Mouse (Mus musculus): Measurements from ENCODE around the gene Stx1b. TPM values are rescaled to one million over a fixed set of nuclear protein-coding genes. Genes with fewer than 3 reads are reported as not detected.
"Not testable (repeated sequence)": the region's sequence is repeated elsewhere in the genome, so short reads cannot be mapped to it uniquely, and the experiment has no call there.

Gene Stx1b
- polyA plus RNA-seq, 1 experiment from 2014 or later, result 4.9 TPM

GRCm38 (mm10) chr7:127785308-127785707 is 39.0 kb downstream of the Stx1b start, which contains the start of gene Gm49388:
Gene Gm49388 (plus strand): TSS chr7:127785608.
- no peak within 1 kb of the TSS for H3K4me3 ChIP-seq (ENCODE audit: low read depth, low read length)
- WGBS, result 94% methylated on average over 7 of the region's 7 CpGs
- DNase-seq (ENCODE audit: low spot score) (no peak), ATAC-seq (replicated peaks; ENCODE audit: insufficient number of reproducible peaks, low FRiP score, low TSS enrichment, low read depth) (no peak)
- no peaks in the 10 kb centered on the region for H3K9me3 ChIP-seq (replicated peaks; ENCODE audit: control insufficient read depth, low read length)
- H3K27me3 ChIP-seq (ENCODE audit: control insufficient read depth, insufficient read depth, low read length), result no peaks in the 10 kb centered on the region
- no peak within 1 kb of the TSS for H3K4me2 ChIP-seq (ENCODE audit: low read depth, low read length)
- no peak within 1 kb of the TSS for H3K9ac ChIP-seq (replicated peaks; ENCODE audit: low read length)
- H3K36me3 ChIP-seq (replicated peaks; ENCODE audit: control insufficient read depth, insufficient read depth, low read depth, low read length), result peaks cover 28% of the 10 kb centered on the region
- H3K27ac ChIP-seq (replicated peaks; ENCODE audit: low read depth, low read length), result no peak within 1 kb of the TSS
- H3K4me1 ChIP-seq (ENCODE audit: control insufficient read depth, insufficient read depth, low read length), result no peaks in the 10 kb centered on the region

DNA sequence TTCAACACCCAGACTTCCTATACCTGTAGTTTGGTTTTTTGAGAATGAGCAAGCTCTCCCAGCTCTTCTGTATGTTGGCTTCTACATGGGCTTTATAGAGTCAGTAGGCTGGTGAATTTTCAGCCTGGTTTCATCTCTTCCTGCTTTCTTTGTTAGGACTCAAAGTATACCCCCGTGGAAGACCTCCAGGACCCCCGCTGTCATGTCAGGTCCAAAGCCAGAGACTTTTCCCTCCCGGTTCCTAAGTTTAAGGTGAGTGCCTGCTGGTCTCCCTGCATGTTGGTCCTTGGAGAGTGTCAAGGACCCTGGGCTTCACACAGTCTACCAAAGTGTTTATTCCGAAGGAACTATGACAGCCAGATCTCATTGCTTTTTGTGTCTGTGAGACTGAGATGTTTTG is 46.0 kb downstream of the Stx1b start:
- no peak for ATAC-seq (replicated peaks; ENCODE audit: insufficient number of reproducible peaks, low FRiP score, low TSS enrichment, low read depth)
- Histone ChIP-seq H3K27me3 (ENCODE audit: control insufficient read depth, insufficient read depth, low read length) (no peaks in the 10 kb centered on the region), H3K4me3 (ENCODE audit: low read depth, low read length) (peak overlapping the region; percentile 89), H3K36me3 (replicated peaks; ENCODE audit: control insufficient read depth, insufficient read depth, low read depth, low read length) (no peaks in the 10 kb centered on the region; the same call in none of the 2 replicates), H3K27ac (replicated peaks; ENCODE audit: low read depth, low read length) (no peak overlapping the region), H3K9ac (replicated peaks; ENCODE audit: low read length) (peak overlapping the region; percentile 85), H3K4me1 (ENCODE audit: control insufficient read depth, insufficient read depth, low read length) (no peaks in the 10 kb centered on the region), H3K4me2 (ENCODE audit: low read depth, low read length) (peak overlapping the region; percentile 69), H3K9me3 (replicated peaks; ENCODE audit: control insufficient read depth, low read length) (no peaks in the 10 kb centered on the region)
- 87% methylated on average over 4 of the region's 4 CpGs for WGBS
- no peak for DNase-seq (ENCODE audit: low spot score)

- WGBS, result 3% methylated on average over 49 of the region's 66 CpGs
- H3K36me3 ChIP-seq (replicated peaks; ENCODE audit: control insufficient read depth, insufficient read depth, low read depth, low read length), result no peaks in the 10 kb centered on the region; the same call in none of the 2 replicates
- peak overlapping the region; percentile 85 for H3K9ac ChIP-seq (replicated peaks; ENCODE audit: low read length)
- no peaks in the 10 kb centered on the region for H3K4me1 ChIP-seq (ENCODE audit: control insufficient read depth, insufficient read depth, low read length)
- H3K4me3 ChIP-seq (ENCODE audit: low read depth, low read length), result peak overlapping the region; percentile 89
- peak overlapping the region; percentile 69 for H3K4me2 ChIP-seq (ENCODE audit: low read depth, low read length)
- no peaks in the 10 kb centered on the region for H3K27me3 ChIP-seq (ENCODE audit: control insufficient read depth, insufficient read depth, low read length)
- no peaks in the 10 kb centered on the region for H3K9me3 ChIP-seq (replicated peaks; ENCODE audit: control insufficient read depth, low read length)
- peak overlapping the region; percentile 91 for H3K27ac ChIP-seq (replicated peaks; ENCODE audit: low read depth, low read length)
- peak; percentile 29 for ATAC-seq (replicated peaks; ENCODE audit: insufficient number of reproducible peaks, low FRiP score, low TSS enrichment, low read depth)
- DNase-seq (ENCODE audit: low spot score), result peak; percentile 69
Observed at GRCm38 (mm10) chr7:127777474-127778266, 46.7 kb downstream of the Stx1b start.

GRCm38 (mm10) chr7:127776878-127777473 is 47.4 kb downstream of the Stx1b start:
- Histone ChIP-seq H3K4me2 (ENCODE audit: low read depth, low read length) (peak overlapping the region; percentile 59), H3K9me3 (replicated peaks; ENCODE audit: control insufficient read depth, low read length) (no peaks in the 10 kb centered on the region), H3K27ac (replicated peaks; ENCODE audit: low read depth, low read length) (peak overlapping the region; percentile 91), H3K4me3 (ENCODE audit: low read depth, low read length) (peak overlapping the region; percentile 89), H3K27me3 (ENCODE audit: control insufficient read depth, insufficient read depth, low read length) (no peaks in the 10 kb centered on the region), H3K36me3 (replicated peaks; ENCODE audit: control insufficient read depth, insufficient read depth, low read depth, low read length) (no peaks in the 10 kb centered on the region; the same call in none of the 2 replicates), H3K4me1 (ENCODE audit: control insufficient read depth, insufficient read depth, low read length) (no peaks in the 10 kb centered on the region), H3K9ac (replicated peaks; ENCODE audit: low read length) (peak overlapping the region; percentile 85)
- WGBS, result 0% methylated on average over 61 of the region's 70 CpGs
- ATAC-seq (replicated peaks; ENCODE audit: insufficient number of reproducible peaks, low FRiP score, low TSS enrichment, low read depth) (peak; percentile 82), DNase-seq (ENCODE audit: low spot score) (peak; percentile 97)

GRCm38 (mm10) chr7:127776426-127776825 is 47.9 kb downstream of the Stx1b start, which contains the start of gene Setd1a:
Gene Setd1a (plus strand): TSS chr7:127776670.
- H3K4me1 ChIP-seq (ENCODE audit: control insufficient read depth, insufficient read depth, low read length), result no peaks in the 10 kb centered on the region
- no peaks in the 10 kb centered on the region for H3K9me3 ChIP-seq (replicated peaks; ENCODE audit: control insufficient read depth, low read length)
- H3K27me3 ChIP-seq (ENCODE audit: control insufficient read depth, insufficient read depth, low read length), result no peaks in the 10 kb centered on the region
- peak; percentile 90 for DNase-seq (ENCODE audit: low spot score)
- under 1% methylated on average over 23 of the region's 23 CpGs for WGBS
- peak within 1 kb of the TSS; percentile 89 for H3K4me3 ChIP-seq (ENCODE audit: low read depth, low read length)
- peak; percentile 30; the same call in 1 of the 2 replicates for ATAC-seq (replicated peaks; ENCODE audit: insufficient number of reproducible peaks, low FRiP score, low TSS enrichment, low read depth)
- H3K4me2 ChIP-seq (ENCODE audit: low read depth, low read length), result peak within 1 kb of the TSS; percentile 69
- H3K27ac ChIP-seq (replicated peaks; ENCODE audit: low read depth, low read length), result peak within 1 kb of the TSS; percentile 91
- no peaks in the 10 kb centered on the region; the same call in 1 of the 2 replicates for H3K36me3 ChIP-seq (replicated peaks; ENCODE audit: control insufficient read depth, insufficient read depth, low read depth, low read length)
- peak within 1 kb of the TSS; percentile 85 for H3K9ac ChIP-seq (replicated peaks; ENCODE audit: low read length)

- H3K27ac ChIP-seq (replicated peaks; ENCODE audit: low read depth, low read length); H3K27me3 ChIP-seq (ENCODE audit: control insufficient read depth, insufficient read depth, low read length); ATAC-seq (replicated peaks; ENCODE audit: insufficient number of reproducible peaks, low FRiP score, low TSS enrichment, low read depth); DNase-seq (ENCODE audit: low spot score); H3K9me3 ChIP-seq (replicated peaks; ENCODE audit: control insufficient read depth, low read length); H3K36me3 ChIP-seq (replicated peaks; ENCODE audit: control insufficient read depth, insufficient read depth, low read depth, low read length); H3K4me1 ChIP-seq (ENCODE audit: control insufficient read depth, insufficient read depth, low read length): not testable (repeated sequence)
- Histone ChIP-seq H3K9ac (replicated peaks; ENCODE audit: low read length) (peak overlapping the region; percentile 85), H3K4me2 (ENCODE audit: low read depth, low read length) (peak overlapping the region; percentile 59), H3K4me3 (ENCODE audit: low read depth, low read length) (peak overlapping the region; percentile 89)
- WGBS, result 71% methylated on average over 7 of the region's 7 CpGs
Observed at GRCm38 (mm10) chr7:127775837-127776236, 48.5 kb downstream of the Stx1b start.

DNA sequence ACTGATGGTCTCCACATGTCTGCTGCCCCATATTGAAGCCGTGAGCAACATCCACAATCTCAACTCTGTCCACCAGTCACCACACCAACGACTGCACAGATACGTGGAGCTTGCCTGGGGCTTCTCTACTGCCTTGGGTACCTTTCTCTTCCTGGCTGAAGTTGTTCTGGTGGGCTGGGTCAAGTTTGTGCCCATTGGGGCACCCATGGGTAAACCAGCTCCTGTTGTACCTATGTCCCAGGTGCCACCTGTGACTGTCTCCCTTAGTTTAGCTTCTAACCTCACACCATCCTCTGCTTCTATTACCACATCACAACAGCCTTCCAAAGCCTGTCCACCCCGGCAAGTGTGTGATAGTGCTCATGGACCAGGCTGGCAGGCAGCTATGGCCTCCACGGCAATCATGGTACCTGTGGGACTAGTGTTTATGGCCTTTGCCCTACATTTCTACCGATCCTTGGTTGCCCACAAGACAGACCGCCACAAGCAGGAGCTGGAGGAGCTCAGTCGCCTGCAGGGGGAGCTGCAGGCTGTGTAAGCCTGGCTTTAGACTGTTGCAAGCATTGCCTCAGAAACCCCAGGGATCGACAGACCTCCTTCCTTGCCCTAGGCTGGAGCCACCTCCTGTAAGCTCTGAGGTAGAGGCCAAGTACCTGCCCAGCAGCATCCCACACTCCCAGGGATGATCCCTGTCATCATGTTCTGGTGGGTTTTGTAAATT is 50.5 kb downstream of the Stx1b start:
- H3K4me3 ChIP-seq (ENCODE audit: low read depth, low read length), result no peak overlapping the region
- H3K9me3 ChIP-seq (replicated peaks; ENCODE audit: control insufficient read depth, low read length), result no peaks in the 10 kb centered on the region
- WGBS, result 44% methylated on average over 9 of the region's 9 CpGs
- no peak overlapping the region for H3K4me2 ChIP-seq (ENCODE audit: low read depth, low read length)
- ATAC-seq (replicated peaks; ENCODE audit: insufficient number of reproducible peaks, low FRiP score, low TSS enrichment, low read depth) (no peak), DNase-seq (ENCODE audit: low spot score) (peak; percentile 77)
- H3K27me3 ChIP-seq (ENCODE audit: control insufficient read depth, insufficient read depth, low read length), result no peaks in the 10 kb centered on the region
- no peaks in the 10 kb centered on the region for H3K36me3 ChIP-seq (replicated peaks; ENCODE audit: control insufficient read depth, insufficient read depth, low read depth, low read length)
- H3K4me1 ChIP-seq (ENCODE audit: control insufficient read depth, insufficient read depth, low read length), result peaks cover 2% of the 10 kb centered on the region; the same call in 1 of the 2 replicates
- H3K9ac ChIP-seq (replicated peaks; ENCODE audit: low read length), result no peak overlapping the region
- H3K27ac ChIP-seq (replicated peaks; ENCODE audit: low read depth, low read length), result no peak overlapping the region

Data from embryonic facial prominence, embryonic 11.5 days (tissue).